Mouse (Mus musculus): ENCODE results near the gene Mpdu1. TPM values are rescaled to one million over a fixed set of nuclear protein-coding genes. Genes with fewer than 3 reads are reported as not detected.

The Mpdu1 gene
- polyA plus RNA-seq, 1 experiment = 42.5 TPM

DNA sequence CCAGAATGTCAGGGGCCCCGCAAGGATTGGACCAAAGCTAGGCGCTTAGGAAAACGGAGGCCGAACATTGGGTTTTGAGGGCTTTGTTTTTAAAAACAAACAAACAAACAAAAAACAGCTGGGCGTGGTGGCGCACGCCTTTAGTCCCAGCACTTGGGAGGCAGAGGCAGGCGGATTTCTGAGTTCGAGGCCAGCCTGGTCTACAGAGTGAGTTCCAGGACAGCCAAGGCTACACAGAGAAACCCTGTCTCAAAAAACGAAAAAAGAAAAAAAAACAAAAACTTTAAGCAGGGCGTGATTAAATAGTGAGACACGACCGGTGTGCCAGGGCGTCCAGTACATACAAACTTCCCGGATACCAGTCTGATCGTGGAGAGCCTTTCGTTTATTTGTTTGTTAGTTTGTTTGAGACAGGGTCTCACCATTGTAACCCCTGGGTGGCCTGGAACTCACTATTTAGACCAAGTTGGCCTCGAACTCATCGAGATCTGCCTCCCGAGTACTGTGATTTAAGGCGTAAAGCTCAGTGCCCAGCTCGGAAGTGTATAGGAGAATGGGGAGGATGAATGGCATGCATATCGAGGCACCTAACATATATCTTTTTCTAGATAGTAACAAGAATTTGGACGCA, 19.9 kb upstream of the Mpdu1 start:
- Histone ChIP-seq H3K27ac (ENCODE audit: control insufficient read depth, insufficient read depth, low read depth, low read length) (peak overlapping the region; percentile 74), H3K4me3 (ENCODE audit: control insufficient read depth, low read depth, low read length) (peak overlapping the region; percentile 90), H3K27me3 (ENCODE audit: control insufficient read depth, insufficient read depth, low read length) (no peaks in the 10 kb centered on the region), H3K4me1 (ENCODE audit: control insufficient read depth, insufficient read depth, low read length) (peaks cover 9% of the 10 kb centered on the region), H3K36me3 (ENCODE audit: control insufficient read depth, insufficient read depth, low read length) (no peaks in the 10 kb centered on the region)
- TF ChIP-seq POLR2A (IDR thresholded peaks at IDR 0.05; ENCODE audit: control insufficient read depth, low read depth, low read length) (no peak), CTCF (IDR thresholded peaks at IDR 0.05; ENCODE audit: control insufficient read depth, insufficient read depth, insufficient replicate concordance, low read depth, low read length) (no peak)

DNA sequence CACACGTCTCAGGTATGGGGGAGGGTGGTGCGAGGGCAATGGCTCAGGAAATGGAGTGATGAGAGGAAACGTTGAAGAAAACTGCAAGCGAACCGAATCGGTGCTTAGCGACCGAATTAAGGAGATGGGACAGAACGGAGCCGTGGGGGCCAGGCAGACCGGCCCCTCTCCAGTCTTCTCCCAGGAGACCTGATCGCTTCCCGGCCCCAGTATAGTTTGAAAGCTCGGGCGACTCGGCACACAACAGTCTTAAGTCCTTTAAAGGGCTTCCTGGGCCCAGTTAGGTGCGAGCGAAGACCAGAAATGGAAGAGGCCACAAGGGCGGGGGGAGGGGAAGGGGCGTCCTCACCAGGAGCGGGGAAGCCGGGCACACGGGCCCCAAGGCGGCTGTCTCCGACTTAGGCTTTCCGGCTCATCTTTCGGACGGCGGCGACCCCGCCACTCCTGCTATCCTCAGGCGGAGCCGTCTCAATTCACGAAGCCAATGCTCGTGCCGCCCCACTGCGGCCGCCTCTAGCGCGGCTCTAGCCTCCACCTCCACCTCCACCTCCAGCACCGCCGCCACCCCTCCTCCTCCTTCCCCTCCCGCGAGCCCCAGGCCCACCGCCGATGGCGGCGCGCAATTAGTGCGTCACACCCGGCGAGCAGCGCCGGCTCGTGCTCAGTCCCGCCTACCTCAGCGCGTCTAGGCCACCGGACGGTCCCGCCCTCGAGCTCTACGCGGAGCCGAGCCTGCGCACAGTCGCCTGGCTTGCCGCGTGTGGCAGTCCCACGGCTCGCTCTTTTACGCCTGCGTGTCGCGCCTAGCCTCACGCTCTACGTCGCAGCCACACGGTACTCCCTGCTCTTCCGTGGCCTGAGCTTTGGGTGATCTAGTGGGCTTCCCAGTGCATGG, 19.1 kb upstream of the Mpdu1 start, which contains the start of gene Senp3:
Gene Senp3 (minus strand): TSS at position 771 of the 895 bp plus-strand sequence.
- H3K36me3 ChIP-seq (ENCODE audit: control insufficient read depth, insufficient read depth, low read length) = no peaks in the 10 kb centered on the region
- H3K4me3 ChIP-seq (ENCODE audit: control insufficient read depth, low read depth, low read length) = peak within 1 kb of the TSS; percentile 90
- TF ChIP-seq CTCF (IDR thresholded peaks at IDR 0.05; ENCODE audit: control insufficient read depth, insufficient read depth, insufficient replicate concordance, low read depth, low read length) (no peak), POLR2A (IDR thresholded peaks at IDR 0.05; ENCODE audit: control insufficient read depth, low read depth, low read length) (peak; percentile 87; the same call in 1 of the 2 replicates)
- no peaks in the 10 kb centered on the region for H3K27me3 ChIP-seq (ENCODE audit: control insufficient read depth, insufficient read depth, low read length)
- peaks cover 9% of the 10 kb centered on the region for H3K4me1 ChIP-seq (ENCODE audit: control insufficient read depth, insufficient read depth, low read length)
- H3K27ac ChIP-seq (ENCODE audit: control insufficient read depth, insufficient read depth, low read depth, low read length) = peak within 1 kb of the TSS; percentile 74

DNA sequence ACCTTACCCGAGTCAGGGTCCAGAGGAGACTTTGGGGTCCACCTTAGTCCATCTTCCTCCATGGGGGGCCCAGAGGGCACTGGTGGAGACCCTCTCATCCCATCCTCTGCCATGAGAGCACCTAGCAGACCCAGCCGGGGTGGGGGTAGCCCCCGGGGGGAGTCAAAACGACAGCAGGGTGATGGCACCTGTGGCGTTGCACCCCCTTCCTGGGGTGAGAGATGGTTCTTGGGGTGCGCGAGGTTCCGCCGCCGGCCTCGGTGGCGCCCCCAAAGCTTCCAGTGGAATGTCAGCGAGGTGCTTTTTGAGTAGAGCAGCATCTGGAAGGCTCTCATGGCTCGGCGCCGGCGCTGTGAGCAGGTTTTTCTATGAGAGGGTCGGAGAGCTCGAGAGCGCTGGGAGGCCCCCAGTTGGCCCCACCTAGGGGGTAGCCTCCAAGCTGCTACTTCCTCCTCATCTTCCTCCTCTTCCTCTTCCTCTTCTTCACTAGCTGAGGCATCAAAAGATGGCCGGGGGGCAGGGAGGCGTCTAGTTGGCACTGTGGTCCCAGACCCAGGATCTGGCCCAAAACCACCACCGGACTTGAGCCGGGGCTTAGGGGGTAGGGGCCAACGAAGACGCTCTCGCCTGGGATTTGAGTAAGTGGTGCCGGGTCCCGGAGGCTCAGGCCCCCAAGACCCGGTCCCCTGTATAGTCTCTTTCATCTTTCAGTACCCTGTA, 17.9 kb upstream of the Mpdu1 start:
- H3K36me3 ChIP-seq (ENCODE audit: control insufficient read depth, insufficient read depth, low read length) = no peaks in the 10 kb centered on the region
- peaks cover 7% of the 10 kb centered on the region for H3K4me1 ChIP-seq (ENCODE audit: control insufficient read depth, insufficient read depth, low read length)
- no peak overlapping the region for H3K27ac ChIP-seq (ENCODE audit: control insufficient read depth, insufficient read depth, low read depth, low read length)
- no peaks in the 10 kb centered on the region for H3K27me3 ChIP-seq (ENCODE audit: control insufficient read depth, insufficient read depth, low read length)
- H3K4me3 ChIP-seq (ENCODE audit: control insufficient read depth, low read depth, low read length) = peak overlapping the region; percentile 90
- TF ChIP-seq POLR2A (IDR thresholded peaks at IDR 0.05; ENCODE audit: control insufficient read depth, low read depth, low read length) = no peak
- TF ChIP-seq CTCF (IDR thresholded peaks at IDR 0.05; ENCODE audit: control insufficient read depth, insufficient read depth, insufficient replicate concordance, low read depth, low read length) = no peak

DNA sequence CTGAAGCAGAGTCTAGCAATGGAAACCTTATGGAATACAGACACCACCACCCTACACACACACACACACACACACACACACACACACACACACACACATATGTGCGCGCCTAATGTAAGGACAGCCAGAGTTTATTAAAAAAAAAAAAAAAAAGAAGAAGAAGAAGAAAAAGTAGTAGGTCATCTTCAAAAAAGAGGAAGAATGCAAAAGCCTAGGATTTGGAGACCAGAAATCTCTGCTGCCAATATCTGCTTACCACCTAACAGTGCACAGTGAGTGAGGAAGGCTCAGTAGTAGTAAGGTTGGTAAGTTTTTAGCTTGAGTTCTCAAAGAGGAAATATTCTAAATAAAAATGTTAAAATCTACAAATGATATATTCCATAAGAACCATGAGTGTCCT, 16.7 kb upstream of the Mpdu1 start:
- no peaks in the 10 kb centered on the region for H3K27me3 ChIP-seq (ENCODE audit: control insufficient read depth, insufficient read depth, low read length)
- H3K4me1 ChIP-seq (ENCODE audit: control insufficient read depth, insufficient read depth, low read length) = peaks cover 5% of the 10 kb centered on the region
- no peak for TF ChIP-seq CTCF (IDR thresholded peaks at IDR 0.05; ENCODE audit: control insufficient read depth, insufficient read depth, insufficient replicate concordance, low read depth, low read length)
- no peak for TF ChIP-seq POLR2A (IDR thresholded peaks at IDR 0.05; ENCODE audit: control insufficient read depth, low read depth, low read length)
- H3K27ac ChIP-seq (ENCODE audit: control insufficient read depth, insufficient read depth, low read depth, low read length) = no peak overlapping the region
- H3K36me3 ChIP-seq (ENCODE audit: control insufficient read depth, insufficient read depth, low read length) = no peaks in the 10 kb centered on the region
- no peak overlapping the region for H3K4me3 ChIP-seq (ENCODE audit: control insufficient read depth, low read depth, low read length)

DNA sequence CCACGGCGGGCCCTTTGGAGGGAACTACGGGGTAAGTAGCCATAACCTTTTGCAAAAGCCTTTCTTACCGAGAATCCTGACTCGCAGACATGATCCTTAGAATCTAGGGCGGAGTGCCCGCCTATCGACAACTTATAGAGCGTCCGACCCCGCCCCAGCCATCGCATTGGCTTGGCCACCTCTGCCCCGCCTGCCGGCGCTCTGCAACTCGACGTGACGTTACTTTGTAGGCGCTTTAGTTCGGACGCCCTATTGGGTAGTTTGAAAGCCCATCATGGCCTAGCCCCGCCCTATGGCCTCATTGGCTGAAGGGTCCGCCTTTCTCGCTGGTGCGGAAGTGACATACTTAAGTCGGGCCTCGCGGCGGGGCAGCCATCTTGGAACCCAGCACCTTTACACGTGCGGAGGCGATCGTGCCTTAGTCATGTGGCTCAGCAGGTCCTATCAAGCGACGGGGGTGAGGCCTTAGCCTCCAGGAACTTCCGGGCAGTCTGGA, 9.8 kb upstream of the Mpdu1 start, which contains the start of gene Eif4a1:
Gene Eif4a1 (minus strand): TSS at position 213 of the 496 bp plus-strand sequence.
- Histone ChIP-seq H3K4me3 (ENCODE audit: control insufficient read depth, low read depth, low read length) (peak within 1 kb of the TSS; percentile 95), H3K4me1 (ENCODE audit: control insufficient read depth, insufficient read depth, low read length) (0 out of 2 replicates have a peak, but pooled peaks cover 2% of the 10 kb centered on the region), H3K27ac (ENCODE audit: control insufficient read depth, insufficient read depth, low read depth, low read length) (peak within 1 kb of the TSS; percentile 98), H3K36me3 (ENCODE audit: control insufficient read depth, insufficient read depth, low read length) (peaks cover 1% of the 10 kb centered on the region), H3K27me3 (ENCODE audit: control insufficient read depth, insufficient read depth, low read length) (no peaks in the 10 kb centered on the region)
- TF ChIP-seq POLR2A (IDR thresholded peaks at IDR 0.05; ENCODE audit: control insufficient read depth, low read depth, low read length) (peak; percentile 91), CTCF (IDR thresholded peaks at IDR 0.05; ENCODE audit: control insufficient read depth, insufficient read depth, insufficient replicate concordance, low read depth, low read length) (no peak)

DNA sequence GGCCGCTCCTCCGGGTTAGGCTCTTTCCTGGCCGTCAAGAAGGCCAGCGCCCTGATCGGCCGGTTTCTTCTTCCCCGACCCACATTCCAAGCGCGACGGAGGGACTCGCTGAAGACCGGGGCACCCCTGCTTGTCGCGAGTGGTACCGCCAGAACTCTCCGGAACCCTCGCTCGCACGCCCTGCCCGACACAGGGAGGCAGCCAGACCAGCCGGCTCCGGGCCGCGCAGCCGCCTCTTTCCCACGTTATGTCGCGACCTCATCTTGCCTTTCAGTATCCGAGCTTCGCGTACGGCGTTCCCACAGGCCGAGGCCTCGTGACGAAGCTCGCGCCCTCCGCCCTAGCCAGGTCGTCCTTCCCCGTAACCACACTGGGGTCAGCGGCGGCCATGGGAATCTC, 9.3 kb upstream of the Mpdu1 start:
- Histone ChIP-seq H3K4me1 (ENCODE audit: control insufficient read depth, insufficient read depth, low read length) (0 out of 2 replicates have a peak, but pooled peaks cover 2% of the 10 kb centered on the region), H3K36me3 (ENCODE audit: control insufficient read depth, insufficient read depth, low read length) (peaks cover 1% of the 10 kb centered on the region), H3K27ac (ENCODE audit: control insufficient read depth, insufficient read depth, low read depth, low read length) (peak overlapping the region; percentile 98), H3K27me3 (ENCODE audit: control insufficient read depth, insufficient read depth, low read length) (no peaks in the 10 kb centered on the region), H3K4me3 (ENCODE audit: control insufficient read depth, low read depth, low read length) (peak overlapping the region; percentile 95)
- TF ChIP-seq POLR2A (IDR thresholded peaks at IDR 0.05; ENCODE audit: control insufficient read depth, low read depth, low read length) = no peak
- TF ChIP-seq CTCF (IDR thresholded peaks at IDR 0.05; ENCODE audit: control insufficient read depth, insufficient read depth, insufficient replicate concordance, low read depth, low read length) = no peak

All from testis, adult 2 months (tissue).